Mouse (Mus musculus) MN1 (cell line): ENCODE measurements around the gene Uqcrfs1.
A peak's percentile ranks its signal among the peaks of the same experiment; 100 is the strongest.

ENCODE experiments used
- DNase-seq: peaks from one replicate; pipeline ENCODE4 v3.0.0-alpha.2; 2016; ENCODE audit warnings: low spot score

The Uqcrfs1 gene

DNA sequence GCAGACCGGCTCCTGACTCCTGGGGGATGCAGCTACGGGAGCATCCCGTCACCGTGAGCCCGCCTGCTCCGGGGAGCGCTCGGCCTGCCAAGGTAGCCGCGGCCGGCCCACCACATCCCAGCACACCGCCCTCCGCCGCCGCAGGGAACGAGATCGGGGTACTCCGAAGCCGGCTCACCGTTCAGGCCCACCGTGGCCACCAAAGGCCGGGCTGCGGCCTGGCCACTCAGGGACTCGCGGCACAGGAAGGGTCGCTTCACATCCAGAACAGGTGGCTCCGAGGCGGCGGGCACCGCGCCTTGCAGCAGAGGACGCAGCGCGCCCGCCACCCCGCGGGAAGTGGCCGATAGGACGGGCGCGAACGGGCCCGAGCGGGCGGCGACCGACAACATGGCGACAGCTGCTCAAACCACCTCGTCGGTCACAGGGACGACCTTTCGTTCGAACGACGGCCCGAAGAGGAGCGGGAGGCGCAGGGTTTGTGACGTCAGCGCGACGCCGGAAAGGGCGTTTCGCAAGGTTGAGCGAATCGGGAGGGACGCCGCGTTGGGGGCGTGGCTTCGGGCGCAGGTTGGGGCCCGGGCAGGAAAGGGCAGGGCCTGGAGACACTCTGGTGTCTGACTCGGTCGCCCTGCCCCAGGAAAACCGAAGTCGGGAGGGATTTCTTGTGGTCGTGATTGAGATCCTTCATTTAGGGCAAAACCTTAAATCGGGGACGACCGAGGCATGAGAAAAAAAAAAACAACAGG is at the start of gene Uqcrfs1:
Gene Uqcrfs1, minus strand, starts transcription at position 507 of the 749 bp plus-strand sequence.
- DNase-seq, result peak; percentile 96

- no peak for DNase-seq
These were observed 40.6 kb upstream of the Uqcrfs1 start for GRCm38 (mm10) chr13:30585786-30586185.

DNA sequence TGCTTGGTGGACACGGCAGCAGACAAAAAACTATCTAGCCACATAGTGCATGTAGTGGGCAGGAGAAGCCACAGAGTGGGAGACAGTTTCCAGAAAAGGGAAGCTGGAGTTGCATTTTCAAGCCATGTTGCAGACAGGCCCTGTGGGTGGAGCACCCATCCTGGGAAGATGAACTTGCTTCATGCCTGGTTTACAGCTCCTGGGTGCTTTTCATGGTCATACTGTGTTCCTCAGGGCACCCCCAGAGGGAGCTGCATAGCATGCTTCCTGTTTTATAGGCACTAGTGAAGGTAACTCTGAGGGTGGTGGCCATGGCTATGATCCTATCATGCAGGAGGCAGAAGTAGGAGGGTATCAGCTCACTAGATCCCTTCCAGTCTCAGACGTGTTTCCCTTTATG is 37.4 kb upstream of the Uqcrfs1 start:
- no peak for DNase-seq

GRCm38 (mm10) chr13:30578806-30579205 is 33.6 kb upstream of the Uqcrfs1 start:
- no peak for DNase-seq

DNA sequence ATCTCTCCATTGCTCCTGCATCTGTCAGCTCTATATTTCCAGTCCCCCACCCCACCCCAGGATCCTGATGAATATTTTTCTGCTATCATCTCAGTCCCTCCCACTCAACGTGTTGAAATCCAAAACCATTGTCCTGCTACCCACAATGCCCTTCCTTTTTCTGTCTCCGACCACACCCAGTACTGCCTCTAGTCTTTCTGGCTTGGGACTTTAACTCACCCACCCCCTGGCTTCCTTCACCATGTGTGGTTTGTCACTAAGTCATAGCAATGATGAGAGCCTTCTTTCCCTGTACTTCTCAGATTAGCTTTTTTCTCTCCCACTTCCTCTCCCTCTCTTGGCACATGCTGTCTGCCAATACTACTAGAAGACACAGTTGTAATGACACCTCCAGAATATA is 31.7 kb upstream of the Uqcrfs1 start:
- no peak for DNase-seq

DNA sequence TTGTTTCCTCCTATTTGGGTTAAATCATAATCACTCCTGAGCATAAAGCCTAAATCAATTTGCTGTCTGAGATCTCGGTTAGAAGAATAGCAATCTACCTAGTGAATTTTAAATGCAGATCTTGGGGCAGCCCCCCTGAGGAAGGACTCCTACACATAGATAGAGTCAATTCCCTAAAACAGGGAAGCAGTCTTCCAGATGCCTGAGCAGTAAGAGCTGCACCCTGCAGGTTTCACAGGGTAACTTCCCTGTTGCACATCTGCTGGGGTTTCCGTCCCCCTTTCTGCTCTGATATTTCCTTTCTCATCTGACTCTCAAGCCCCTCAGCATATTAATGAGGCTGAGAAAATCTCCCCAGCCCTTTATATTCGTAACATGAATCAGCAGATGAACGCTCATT is 27.8 kb upstream of the Uqcrfs1 start:
- DNase-seq, result no peak

GRCm38 (mm10) chr13:30570182-30570581 is 25.0 kb upstream of the Uqcrfs1 start:
- no peak for DNase-seq

GRCm38 (mm10) chr13:30567571-30567970 is 22.4 kb upstream of the Uqcrfs1 start:
- DNase-seq, result no peak

DNA sequence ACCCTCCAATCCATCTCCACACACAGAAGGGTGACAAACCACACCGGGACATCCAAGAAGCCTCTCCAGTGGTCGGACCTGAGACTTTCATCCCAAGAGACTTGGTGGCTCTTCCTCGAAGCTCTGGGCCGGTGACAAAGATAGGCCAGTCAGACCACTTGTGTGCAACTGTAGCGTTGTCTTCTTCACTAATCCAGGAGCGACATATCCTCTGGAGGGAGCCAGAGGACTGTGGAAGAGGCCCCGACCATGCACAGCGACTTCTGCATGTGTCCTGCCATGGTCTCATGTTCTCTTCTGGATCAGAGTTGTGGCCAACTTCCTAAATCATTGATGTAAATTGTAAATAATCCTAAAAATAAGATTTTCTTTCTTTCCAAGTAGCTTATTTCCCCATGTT is 21.6 kb upstream of the Uqcrfs1 start:
- DNase-seq, result no peak

GRCm38 (mm10) chr13:30560603-30561002 is 15.4 kb upstream of the Uqcrfs1 start:
- DNase-seq, result no peak

DNA sequence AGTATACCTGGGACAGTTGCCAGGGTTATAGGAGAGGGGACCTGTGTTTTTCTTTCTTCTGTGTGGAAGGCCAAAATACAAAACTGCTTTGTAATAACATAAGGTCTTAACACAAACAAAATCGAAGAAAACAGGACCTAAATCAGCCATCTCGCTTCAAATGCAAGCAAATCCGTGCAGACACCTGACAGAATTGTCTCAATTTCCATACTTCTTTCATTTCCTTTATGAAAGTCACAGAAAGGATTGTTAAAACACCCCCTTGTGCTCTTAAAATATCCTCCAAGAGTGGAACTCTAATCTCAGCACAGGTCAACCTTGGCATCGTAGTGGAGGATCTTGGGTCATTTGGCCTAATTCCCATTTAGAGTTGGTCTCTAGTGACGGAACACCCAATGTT is 14.9 kb upstream of the Uqcrfs1 start:
- DNase-seq, result no peak

GRCm38 (mm10) chr13:30557751-30558150 is 12.6 kb upstream of the Uqcrfs1 start:
- DNase-seq, result no peak

- no peak for DNase-seq
These were observed 8.0 kb upstream of the Uqcrfs1 start for GRCm38 (mm10) chr13:30553051-30553587.

- DNase-seq, result no peak
These were observed 4.2 kb upstream of the Uqcrfs1 start for GRCm38 (mm10) chr13:30549339-30549738.

GRCm38 (mm10) chr13:30548835-30549234 is 3.7 kb upstream of the Uqcrfs1 start:
- DNase-seq, result peak; percentile 78

DNA sequence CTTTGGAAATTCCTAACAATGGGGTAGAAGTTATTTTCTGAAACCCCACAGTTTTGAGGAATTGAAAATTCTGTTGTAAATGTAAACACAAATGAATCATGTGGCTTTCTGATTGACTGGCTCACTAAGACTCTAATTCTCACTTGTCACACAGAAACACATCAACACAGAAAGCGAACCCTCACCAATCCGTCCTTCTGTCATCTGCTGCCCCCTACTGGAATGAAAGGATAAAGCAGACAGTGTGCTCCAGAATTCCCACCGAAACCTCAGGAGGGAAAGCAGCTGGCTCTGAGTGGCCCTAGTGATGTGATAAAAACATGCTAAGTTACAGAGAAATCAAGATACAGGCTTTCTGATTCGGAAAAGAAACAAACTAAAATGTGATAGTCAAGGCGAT is 14.4 kb downstream of the Uqcrfs1 start:
- peak; percentile 70 for DNase-seq

DNA sequence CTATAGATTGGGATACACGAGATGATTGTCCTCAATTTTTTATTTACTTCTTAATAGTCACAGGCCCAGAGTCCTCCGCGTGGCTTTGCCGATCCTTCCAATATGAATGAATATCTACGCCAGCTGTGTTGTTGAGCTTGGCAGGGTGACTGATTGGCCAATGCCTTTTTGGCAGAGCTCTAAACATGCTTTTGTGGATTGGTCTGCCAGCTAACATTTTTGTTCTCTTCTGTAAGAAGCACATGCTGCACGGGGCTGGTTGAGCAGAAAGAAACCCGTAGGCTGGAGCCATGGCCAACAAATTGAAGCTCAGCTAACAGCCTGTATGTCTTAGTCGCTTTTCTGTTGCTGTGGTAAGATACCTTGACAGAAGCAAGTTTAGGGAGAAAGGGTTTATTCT is 20.2 kb downstream of the Uqcrfs1 start:
- DNase-seq, result no peak

DNA sequence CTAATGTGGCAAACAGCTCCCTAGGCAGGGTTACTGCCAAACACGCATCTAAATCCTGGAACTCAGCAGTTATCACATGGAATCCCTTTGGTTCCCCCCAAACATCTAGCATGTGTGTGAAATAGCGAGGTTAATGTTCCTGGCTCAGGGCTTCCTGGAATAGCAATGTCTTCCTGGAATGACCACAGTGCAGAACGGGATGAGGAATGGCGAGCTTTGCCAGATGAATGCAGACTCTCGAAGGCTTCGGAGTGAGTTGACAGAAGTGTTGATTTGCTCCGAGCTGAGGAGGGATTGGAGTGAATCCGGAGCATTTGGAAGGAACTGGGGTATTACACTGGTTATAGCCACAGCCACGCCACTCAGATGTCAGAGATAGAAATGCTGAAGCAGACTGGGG is 21.2 kb downstream of the Uqcrfs1 start:
- no peak for DNase-seq

DNA sequence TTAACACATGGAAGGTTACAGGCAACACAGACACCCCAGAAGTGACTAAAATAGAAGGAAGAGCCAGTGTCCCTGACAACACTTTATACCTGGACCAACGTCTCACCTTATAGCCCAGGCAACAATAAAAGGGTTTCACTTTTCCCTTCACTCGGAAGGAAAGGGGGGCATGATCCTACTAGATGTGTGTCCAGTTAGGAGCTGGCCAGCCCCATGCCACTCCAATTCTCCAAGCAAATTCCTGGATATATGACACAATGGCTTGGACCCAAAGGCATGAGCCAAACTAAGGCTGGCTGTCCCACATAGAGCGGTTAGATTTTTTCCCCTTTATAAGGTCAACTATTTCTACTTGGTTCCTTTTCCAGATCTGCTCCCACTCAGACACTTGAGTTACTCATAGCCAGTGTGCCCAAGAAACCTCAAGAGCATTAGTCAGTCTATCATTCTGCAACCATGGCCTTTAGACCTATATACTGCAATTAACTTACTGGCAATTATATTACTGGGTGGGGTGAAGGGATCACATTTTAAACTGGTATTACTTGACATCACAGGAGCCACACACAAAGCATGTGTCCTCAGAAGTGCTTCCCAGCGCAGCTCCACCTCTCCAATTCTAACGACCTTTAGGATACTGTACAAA is 21.8 kb downstream of the Uqcrfs1 start:
- DNase-seq, result no peak

DNA sequence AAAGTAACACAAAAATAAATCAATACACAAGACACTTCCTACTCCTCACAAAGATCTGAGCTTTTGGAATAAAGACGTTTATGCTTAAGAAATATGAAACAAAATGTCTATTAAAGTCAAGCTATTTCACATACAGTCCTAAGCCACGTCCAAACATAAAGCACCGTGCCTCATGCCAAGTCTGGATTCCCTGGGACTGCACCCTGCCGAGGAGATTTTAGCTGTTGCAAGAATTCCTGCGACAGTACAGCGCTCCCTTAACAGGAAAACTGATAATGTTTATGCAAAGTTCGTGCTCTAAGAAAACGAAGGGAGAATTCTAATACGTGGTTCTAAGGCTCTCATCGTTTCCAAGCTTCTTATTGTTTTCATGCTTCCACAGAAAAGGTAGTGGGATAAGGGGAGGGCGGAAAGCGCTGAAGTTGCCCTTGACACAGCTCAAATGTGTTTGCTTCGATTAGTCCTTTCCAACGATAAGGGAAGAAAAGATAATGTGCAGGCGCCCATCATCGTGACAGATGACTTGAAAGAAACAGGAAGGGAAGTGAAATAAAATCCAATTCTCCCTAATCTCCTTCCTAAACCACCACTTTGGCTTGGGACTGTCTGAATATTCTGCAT is 23.8 kb downstream of the Uqcrfs1 start:
- DNase-seq, result peak; percentile 41

DNA sequence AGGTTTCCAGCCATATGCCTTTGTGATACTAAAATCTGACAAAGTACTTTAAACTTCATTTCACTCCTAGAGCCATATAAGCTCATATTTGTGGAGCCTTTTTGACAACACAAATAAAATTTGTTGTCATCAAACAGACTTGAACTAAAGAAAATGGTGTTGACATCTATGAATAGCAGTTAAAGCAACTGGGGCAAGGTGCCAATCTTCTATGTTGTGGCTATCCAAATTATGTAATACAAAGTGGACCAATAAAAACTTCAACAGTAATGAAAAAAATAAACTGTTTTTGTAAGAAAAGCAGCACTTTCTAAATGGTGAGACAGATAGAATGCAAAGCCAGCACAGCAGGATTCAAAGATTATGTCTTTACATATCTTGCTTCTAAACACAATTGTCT is 27.0 kb downstream of the Uqcrfs1 start:
- no peak for DNase-seq

DNA sequence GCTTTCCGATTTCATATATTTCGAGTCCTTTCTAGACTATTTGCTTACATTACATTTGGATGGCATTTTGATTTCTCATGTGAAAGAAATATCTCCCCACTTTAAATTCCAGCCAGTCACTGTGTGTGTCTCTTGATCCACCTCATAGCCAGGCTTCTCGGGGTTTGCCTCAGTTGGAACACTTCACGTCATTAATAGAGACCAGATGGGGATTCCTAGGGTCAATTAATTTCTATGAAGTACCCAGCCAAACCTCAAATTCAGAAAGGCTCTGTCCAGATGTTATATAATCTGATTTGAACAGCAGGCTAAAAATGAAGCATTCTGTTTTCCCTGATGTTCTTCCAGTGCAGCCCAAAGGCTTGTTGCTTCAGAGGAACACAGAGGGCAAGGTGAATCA is 37.5 kb downstream of the Uqcrfs1 start:
- peak; percentile 47 for DNase-seq

- DNase-seq, result no peak
These were observed 43.2 kb downstream of the Uqcrfs1 start for GRCm38 (mm10) chr13:30501860-30502395.
